Mouse (Mus musculus) midbrain, embryonic 10.5 days (tissue): Measurements from ENCODE around the gene Ap3b2. TPM values are rescaled to one million over a fixed set of nuclear protein-coding genes. Genes with fewer than 3 reads are reported as not detected.

Experiments used
- DNase-seq: peaks from one replicate; pipeline ENCODE4 v3.0.0-alpha.2; 2017; ENCODE audit warnings: low spot score
- H3K27ac ChIP-seq: fragments of 300-500 bp; sonication (generic); replicated peaks from 2 replicates; pipeline ENCODE4 v1.5.1; 2016; ENCODE audit warnings: mild to moderate bottlenecking
- H3K27me3 ChIP-seq: fragments of 300-500 bp; sonication (generic); 2 replicates; pipeline ENCODE4 v1.6.1; 2016; ENCODE audit warnings: low read depth, mild to moderate bottlenecking; ENCODE audit not compliant: poor library complexity, severe bottlenecking
- H3K36me3 ChIP-seq: fragments of 300-500 bp; sonication (generic); 2 replicates; pipeline ENCODE4 v1.6.1; 2016; ENCODE audit warnings: mild to moderate bottlenecking, moderate library complexity
- H3K4me1 ChIP-seq: fragments of 300-500 bp; sonication (generic); 2 replicates; pipeline ENCODE4 v1.6.1; 2016
- H3K4me3 ChIP-seq: fragments of 300-500 bp; sonication (generic); 2 replicates; pipeline ENCODE4 v1.5.1; 2016; ENCODE audit warnings: mild to moderate bottlenecking, moderate library complexity
- H3K9me3 ChIP-seq: fragments of 300-500 bp; sonication (generic); replicated peaks from 2 replicates; pipeline ENCODE4 v1.6.1; 2016; ENCODE audit warnings: mild to moderate bottlenecking
- WGBS: fragments of 180-500 bp; shearing (Covaris S2); methylation state at CpG from one replicate; pipeline ENCODE4 v1.1.7; 2016; 5-methylcytosine and 5-hydroxymethylcytosine counted together
- microRNA counts: library from miRNA; unstranded; fragments of <30 nt; microRNA quantifications from one replicate; lab custom pipeline; 2017
- polyA plus RNA-seq: library from polyadenylated mRNA; unstranded; fragments of >200 nt; fragmentation: Nextera tagmentation; extraction: Ambion mirVana; gene quantifications from 2 replicates; pipeline ENCODE4 v1.2.1, GENCODE M21; 2016

Ap3b2 gene
- polyA plus RNA-seq, 1 experiment from 2014 or later, result 19.1 TPM

GRCm38 (mm10) chr7:81462815-81463214 lies 30.9 kb downstream of the Ap3b2 start:
- Histone ChIP-seq H3K4me1 (no peaks in the 10 kb centered on the region), H3K4me3 (no peak overlapping the region), H3K27me3 (peaks cover 45% of the 10 kb centered on the region), H3K9me3 (no peaks in the 10 kb centered on the region), H3K27ac (no peak overlapping the region), H3K36me3 (no peaks in the 10 kb centered on the region)
- DNase-seq, result no peak
- 87% methylated on average over 3 of the region's 3 CpGs for WGBS

- Histone ChIP-seq H3K9me3 (no peaks in the 10 kb centered on the region), H3K4me3 (peak within 1 kb of the TSS; percentile 60), H3K27me3 (peaks cover 96% of the 10 kb centered on the region), H3K4me1 (peaks cover 27% of the 10 kb centered on the region), H3K36me3 (no peaks in the 10 kb centered on the region), H3K27ac (peak within 1 kb of the TSS; percentile 69; the same call in 1 of the 2 replicates)
- DNase-seq, result peak; percentile 62
- WGBS, result 1% methylated on average over 28 of the region's 28 CpGs
Measured at GRCm38 (mm10) chr7:81455155-81455651, 38.5 kb downstream of the Ap3b2 start, which contains the start of gene Cpeb1. Gene Cpeb1 (minus strand): TSS chr7:81455465.

- 1% methylated on average over 82 of the region's 87 CpGs for WGBS
- Histone ChIP-seq H3K4me1 (peaks cover 27% of the 10 kb centered on the region), H3K27me3 (peaks cover 91% of the 10 kb centered on the region), H3K4me3 (peak overlapping the region; percentile 60), H3K9me3 (no peaks in the 10 kb centered on the region), H3K27ac (peak overlapping the region; percentile 69; the same call in 1 of the 2 replicates), H3K36me3 (no peaks in the 10 kb centered on the region)
- DNase-seq, result peak; percentile 43
Measured at GRCm38 (mm10) chr7:81454331-81455039, 39.2 kb downstream of the Ap3b2 start.

GRCm38 (mm10) chr7:81453443-81454274 lies 40.1 kb downstream of the Ap3b2 start:
- DNase-seq, result peak; percentile 70
- Histone ChIP-seq H3K36me3 (no peaks in the 10 kb centered on the region), H3K9me3 (no peaks in the 10 kb centered on the region), H3K27ac (peak overlapping the region; percentile 69; the same call in 1 of the 2 replicates), H3K4me1 (peaks cover 27% of the 10 kb centered on the region), H3K4me3 (peak overlapping the region; percentile 60), H3K27me3 (peaks cover 83% of the 10 kb centered on the region)
- WGBS, result 5% methylated on average over 84 of the region's 84 CpGs

GRCm38 (mm10) chr7:81452971-81453441 lies 40.7 kb downstream of the Ap3b2 start:
- H3K4me1 ChIP-seq, result peaks cover 27% of the 10 kb centered on the region
- peaks cover 76% of the 10 kb centered on the region for H3K27me3 ChIP-seq
- H3K9me3 ChIP-seq, result no peaks in the 10 kb centered on the region
- no peaks in the 10 kb centered on the region for H3K36me3 ChIP-seq
- H3K27ac ChIP-seq, result peak overlapping the region; percentile 30; the same call in 1 of the 2 replicates
- WGBS, result 3% methylated on average over 21 of the region's 21 CpGs
- peak; percentile 56 for DNase-seq
- H3K4me3 ChIP-seq, result peak overlapping the region; percentile 60

MicroRNA genes within 50 kb of the gene (microRNA counts, 519-probe panel; counts per million panel counts)
- not detected for microRNA mmu-miR-1839-3p (lab: Ali Mortazavi, UCI)
- not detected for microRNA mmu-miR-1839-5p (lab: Ali Mortazavi, UCI)

Other genes with a start within 250 kb of the Ap3b2 start
- gene Rps17, start 148.7 kb downstream of the Ap3b2 start, polyA plus RNA-seq, result 1,006 and 1,155 TPM in 2 replicates
- 0.96 and 1.6 TPM in 2 replicates for gene Cpeb1, start 38.5 kb downstream of the Ap3b2 start, polyA plus RNA-seq
- gene BC048679, start 4.4 kb upstream of the Ap3b2 start, polyA plus RNA-seq, result not detected in 2 replicates
- gene Fsd2, start 73.0 kb upstream of the Ap3b2 start, polyA plus RNA-seq, result 0.07 TPM in 1 of 2 replicates, not detected in the other
- 2.6 and 3.1 TPM in 2 replicates for gene Whamm, start 77.3 kb upstream of the Ap3b2 start, polyA plus RNA-seq
- 11.9 and 12.9 TPM in 2 replicates for gene Homer2, start 213.6 kb upstream of the Ap3b2 start, polyA plus RNA-seq